Mouse (Mus musculus) liver, postnatal 0 days (tissue): ENCODE data around the gene Gramd1a. TPM values are rescaled to one million over a fixed set of nuclear protein-coding genes. Genes with fewer than 3 reads are reported as not detected.

Experiments
- ATAC-seq: fragments of 200-750 bp; cut with Nextera tagmentation; 2 replicates; pipeline ENCODE4 v1.8.0; 2017; ENCODE audit warnings: mild to moderate bottlenecking, moderate library complexity
- DNase-seq: peaks from one replicate; pipeline ENCODE4 v3.0.0-alpha.2; 2016
- H3K27ac ChIP-seq: fragments of 300-500 bp; sonication (generic); 2 replicates; pipeline ENCODE4 v1.5.1; 2014; ENCODE audit warnings: antibody characterized with exemption, moderate library complexity, mild to moderate bottlenecking, low read depth
- H3K27me3 ChIP-seq: fragments of 300-500 bp; sonication (generic); 2 replicates; pipeline ENCODE4 v1.6.1; 2014; ENCODE audit warnings: low read length, control low read depth, mixed read lengths; ENCODE audit not compliant: insufficient read depth
- H3K36me3 ChIP-seq: fragments of 300-500 bp; sonication (generic); replicated peaks from 2 replicates; pipeline ENCODE4 v1.6.1; 2014; ENCODE audit warnings: mild to moderate bottlenecking, control low read depth, low read length, moderate library complexity, mixed read lengths; ENCODE audit not compliant: insufficient read depth
- H3K4me1 ChIP-seq: fragments of 300-500 bp; sonication (generic); 2 replicates; pipeline ENCODE4 v1.6.1; 2014; ENCODE audit warnings: antibody characterized with exemption, mild to moderate bottlenecking, control low read depth; ENCODE audit not compliant: insufficient read depth
- H3K4me2 ChIP-seq: fragments of 300-500 bp; sonication (generic); 2 replicates; pipeline ENCODE4 v1.6.1; 2014; ENCODE audit warnings: low read depth, mild to moderate bottlenecking, low read length, moderate library complexity, mixed read lengths
- H3K4me3 ChIP-seq: fragments of 300-500 bp; sonication (generic); 2 replicates; pipeline ENCODE4 v1.5.1; 2014; ENCODE audit warnings: low read depth, low read length
- H3K9ac ChIP-seq: fragments of 300-500 bp; sonication (generic); replicated peaks from 2 replicates; pipeline ENCODE4 v1.6.1; 2014; ENCODE audit warnings: mild to moderate bottlenecking, moderate library complexity
- H3K9me3 ChIP-seq: fragments of 300-500 bp; sonication (generic); 2 replicates; pipeline ENCODE4 v1.6.1; 2016; ENCODE audit warnings: mild to moderate bottlenecking, control low read depth, low read length, mixed read lengths
- CTCF ChIP-seq: sonication (generic); IDR thresholded peaks from 2 replicates; pipeline ENCODE4 v1.5.1; 2016; ENCODE audit warnings: antibody characterized with exemption, low read depth
- EP300 ChIP-seq: IDR thresholded peaks from 2 replicates; pipeline ENCODE4 v1.6.1; 2016; ENCODE audit warnings: antibody characterized with exemption, low read depth, mild to moderate bottlenecking
- WGBS: fragments of 180-500 bp; shearing (Covaris S2); extraction: QIAGEN DNeasy Blood & Tissue Kit; methylation state at CpG from one replicate; pipeline ENCODE4 v1.1.7; 2014; ENCODE audit not compliant: insufficient replicate concordance; 5-methylcytosine and 5-hydroxymethylcytosine counted together
- polyA plus RNA-seq: library from polyadenylated mRNA; unstranded; fragments of >200 nt; fragmentation: Nextera tagmentation; extraction: Ambion mirVana; gene quantifications from 2 replicates; pipeline ENCODE4 v1.2.1, GENCODE M21; 2015

Gramd1a gene
- polyA plus RNA-seq, 1 experiment from 2014 or later, result 8.9 TPM

DNA sequence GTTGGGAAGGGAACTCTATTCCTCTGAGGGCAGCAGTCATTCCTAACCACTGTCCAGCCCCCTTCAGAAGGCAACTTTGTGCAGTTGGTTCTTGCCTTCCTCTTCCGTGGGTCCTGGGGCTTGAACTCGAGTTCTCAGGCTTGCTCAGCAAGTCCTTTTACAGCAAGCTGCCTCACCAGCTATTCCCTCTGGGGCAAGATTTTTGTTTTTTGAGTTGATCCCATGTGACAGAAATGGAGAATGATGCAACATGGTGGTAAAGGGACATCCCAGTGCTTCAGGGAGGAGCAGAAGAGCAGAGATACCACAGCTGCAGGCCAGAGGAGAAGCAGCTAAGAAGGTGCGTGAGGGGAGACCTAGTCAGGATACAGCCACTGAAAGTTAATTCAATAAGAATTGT lies 19.4 kb upstream of the Gramd1a start:
- TF ChIP-seq CTCF (no peak), EP300 (no peak)
- Histone ChIP-seq H3K36me3 (no peaks in the 10 kb centered on the region), H3K4me3 (no peak overlapping the region), H3K27me3 (peaks cover 5% of the 10 kb centered on the region; the same call in 1 of the 2 replicates), H3K4me2 (no peak overlapping the region), H3K4me1 (0 out of 2 replicates have a peak, but pooled peaks cover 3% of the 10 kb centered on the region), H3K9ac (no peak overlapping the region), H3K27ac (no peak overlapping the region), H3K9me3 (no peaks in the 10 kb centered on the region)
- DNase-seq (no peak), ATAC-seq (no peak)
- WGBS, result 67% methylated on average over 3 of the region's 3 CpGs

DNA sequence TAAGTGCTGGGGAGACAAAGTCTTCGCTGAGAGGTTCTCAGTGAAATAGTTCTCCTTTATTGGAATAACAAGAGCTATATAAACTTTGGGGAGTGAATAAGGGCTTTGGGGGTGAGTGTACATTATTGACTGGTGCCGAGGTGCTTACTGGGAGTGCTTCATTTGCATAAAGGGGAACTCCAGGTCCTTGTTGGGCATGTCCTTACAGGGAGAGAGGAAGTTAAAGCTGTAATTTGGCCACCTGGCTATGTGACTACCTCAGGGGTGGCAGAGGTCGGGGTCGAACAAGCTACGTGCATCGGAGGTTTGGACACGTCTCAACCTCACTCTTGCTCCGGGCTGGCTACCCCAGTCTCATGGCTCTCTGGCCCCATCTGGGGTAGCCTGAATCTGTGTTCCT lies 18.8 kb upstream of the Gramd1a start:
- Histone ChIP-seq H3K9ac (no peak overlapping the region), H3K4me3 (no peak overlapping the region), H3K27ac (no peak overlapping the region), H3K27me3 (peaks cover 5% of the 10 kb centered on the region; the same call in 1 of the 2 replicates), H3K4me1 (0 out of 2 replicates have a peak, but pooled peaks cover 3% of the 10 kb centered on the region), H3K4me2 (no peak overlapping the region), H3K36me3 (no peaks in the 10 kb centered on the region), H3K9me3 (no peaks in the 10 kb centered on the region)
- ATAC-seq (no peak), DNase-seq (no peak)
- no peak for TF ChIP-seq CTCF
- no peak for TF ChIP-seq EP300
- WGBS, result 57% methylated on average over 8 of the region's 8 CpGs

DNA sequence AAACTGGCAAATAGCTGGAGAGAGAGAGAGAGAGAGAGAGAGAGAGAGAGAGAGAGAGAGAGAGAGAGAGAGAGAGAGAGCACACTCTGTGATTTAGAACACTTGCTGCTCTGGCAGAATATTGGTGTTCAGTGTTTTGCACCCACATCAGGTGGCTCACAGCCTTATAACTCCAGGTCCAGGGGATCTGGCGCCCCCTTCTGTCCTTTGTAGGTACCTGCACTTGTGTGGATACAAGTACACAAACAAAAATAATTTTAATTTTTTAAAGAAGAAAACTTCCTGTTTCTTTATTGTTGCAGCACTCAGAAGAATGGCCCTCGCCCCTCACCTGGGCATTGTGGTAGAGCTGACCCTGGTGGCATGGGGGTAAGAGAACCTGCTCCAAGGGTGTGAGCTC lies 16.5 kb upstream of the Gramd1a start:
- DNase-seq (peak; percentile 55), ATAC-seq (no peak)
- no peaks in the 10 kb centered on the region for H3K9me3 ChIP-seq
- H3K4me3 ChIP-seq, result no peak overlapping the region
- no peaks in the 10 kb centered on the region for H3K4me1 ChIP-seq
- no peaks in the 10 kb centered on the region for H3K36me3 ChIP-seq
- H3K27me3 ChIP-seq, result 0 out of 2 replicates have a peak, but pooled peaks cover 2% of the 10 kb centered on the region
- TF ChIP-seq EP300 (no peak), CTCF (peak; percentile 79)
- WGBS, result 10% methylated on average over 2 of the region's 2 CpGs
- no peak overlapping the region for H3K27ac ChIP-seq
- H3K4me2 ChIP-seq, result no peak overlapping the region
- no peak overlapping the region for H3K9ac ChIP-seq

DNA sequence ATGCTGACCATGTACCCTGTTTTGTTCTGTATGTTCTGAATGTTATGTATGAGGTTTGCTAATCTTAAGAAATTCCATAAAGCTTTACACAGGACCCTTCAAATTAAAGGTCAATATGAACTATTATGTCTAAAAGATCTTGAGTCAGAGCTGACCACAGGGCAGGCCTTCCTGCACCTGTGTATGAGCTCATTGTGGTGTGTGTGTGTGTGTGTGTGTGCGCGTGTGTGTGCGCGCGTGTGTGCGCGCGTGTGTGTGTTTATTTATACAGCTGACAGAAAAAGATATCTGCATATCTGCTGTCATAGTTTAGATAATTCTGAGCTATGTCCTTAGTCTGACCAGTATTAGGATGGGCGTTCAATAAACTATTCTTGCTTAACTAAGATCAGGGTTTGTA lies 14.8 kb upstream of the Gramd1a start:
- DNase-seq (no peak), ATAC-seq (no peak)
- TF ChIP-seq EP300 (no peak), CTCF (no peak)
- H3K9me3 ChIP-seq, result no peaks in the 10 kb centered on the region
- H3K27ac ChIP-seq, result no peak overlapping the region
- H3K4me2 ChIP-seq, result no peak overlapping the region
- H3K36me3 ChIP-seq, result no peaks in the 10 kb centered on the region
- WGBS, result 90% methylated on average over 9 of the region's 9 CpGs
- H3K4me1 ChIP-seq, result no peaks in the 10 kb centered on the region
- H3K4me3 ChIP-seq, result no peak overlapping the region
- no peaks in the 10 kb centered on the region for H3K27me3 ChIP-seq
- no peak overlapping the region for H3K9ac ChIP-seq

DNA sequence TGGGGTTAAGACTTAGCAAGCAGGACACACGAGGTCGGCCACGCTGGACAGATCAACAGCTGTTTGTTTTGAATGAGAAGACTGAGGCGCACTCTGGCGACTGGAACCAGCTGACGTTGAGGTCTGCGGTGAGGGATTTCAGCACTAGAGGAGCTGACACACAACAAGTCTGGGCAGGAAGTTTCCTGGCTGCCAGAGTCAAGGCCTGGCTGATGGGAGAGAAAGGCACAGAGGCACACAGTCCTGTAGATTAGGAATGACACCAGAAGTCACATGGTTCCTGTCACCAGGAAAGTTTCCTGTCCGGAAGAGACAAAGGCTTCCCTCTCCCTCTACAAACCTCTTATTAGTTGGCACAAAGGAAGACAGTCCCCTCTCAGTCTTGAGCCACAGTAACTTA lies 12.7 kb upstream of the Gramd1a start:
- Histone ChIP-seq H3K36me3 (no peaks in the 10 kb centered on the region), H3K4me2 (no peak overlapping the region), H3K27ac (peak overlapping the region; percentile 18; the same call in 1 of the 2 replicates), H3K9ac (no peak overlapping the region), H3K9me3 (no peaks in the 10 kb centered on the region), H3K4me1 (no peaks in the 10 kb centered on the region), H3K27me3 (no peaks in the 10 kb centered on the region), H3K4me3 (no peak overlapping the region)
- TF ChIP-seq EP300 (no peak), CTCF (peak; percentile 32)
- peak; percentile 53 for DNase-seq
- 16% methylated on average over 8 of the region's 8 CpGs for WGBS
- peak; percentile 77 for ATAC-seq

DNA sequence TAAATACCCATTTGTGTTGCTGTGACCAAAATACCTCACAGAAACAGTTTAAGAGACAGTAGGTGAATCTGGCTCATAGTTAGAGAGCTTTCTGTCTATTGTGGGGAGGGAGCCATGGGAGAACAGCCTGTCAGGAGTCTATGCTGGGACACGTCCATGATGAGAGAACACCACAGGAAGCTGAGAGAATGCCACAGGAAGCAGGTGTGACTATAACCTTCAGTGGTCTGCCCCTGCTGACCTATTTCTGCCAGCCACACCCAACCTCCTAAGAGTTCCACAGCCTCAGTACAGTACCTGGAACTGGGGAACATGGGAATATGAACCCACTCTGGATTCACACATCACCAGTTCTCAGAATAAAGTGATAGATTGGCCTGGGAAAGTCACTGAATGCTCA lies 9.1 kb upstream of the Gramd1a start:
- TF ChIP-seq EP300 (no peak), CTCF (no peak)
- no peaks in the 10 kb centered on the region for H3K36me3 ChIP-seq
- H3K27ac ChIP-seq, result no peak overlapping the region
- H3K27me3 ChIP-seq, result no peaks in the 10 kb centered on the region
- ATAC-seq, result no peak
- H3K4me3 ChIP-seq, result no peak overlapping the region
- no peak overlapping the region for H3K9ac ChIP-seq
- peaks cover 8% of the 10 kb centered on the region; the same call in 1 of the 2 replicates for H3K4me1 ChIP-seq
- DNase-seq, result no peak
- no peak overlapping the region for H3K4me2 ChIP-seq
- H3K9me3 ChIP-seq, result no peaks in the 10 kb centered on the region
- 44% methylated on average over 1 of the region's 1 CpGs for WGBS
